Mouse (Mus musculus) kidney, embryonic 15.5 days (tissue): ENCODE data around the gene Fnbp1. TPM values are rescaled to one million over a fixed set of nuclear protein-coding genes. Genes with fewer than 3 reads are reported as not detected.

Experiments
- ATAC-seq: fragments of 200-750 bp; cut with Nextera tagmentation; replicated peaks from 2 replicates; pipeline ENCODE4 v1.8.0; 2017; ENCODE audit warnings: moderate TSS enrichment; ENCODE audit not compliant: low FRiP score
- H3K27ac ChIP-seq: fragments of 300-500 bp; sonication (generic); 2 replicates; pipeline ENCODE4 v1.5.1; 2015; ENCODE audit warnings: mild to moderate bottlenecking, inconsistent platforms
- H3K27me3 ChIP-seq: fragments of 300-500 bp; sonication (generic); 2 replicates; pipeline ENCODE4 v1.6.1; 2015; ENCODE audit warnings: inconsistent platforms
- H3K36me3 ChIP-seq: fragments of 300-500 bp; sonication (generic); 2 replicates; pipeline ENCODE4 v1.6.1; 2015; ENCODE audit warnings: inconsistent platforms
- H3K4me1 ChIP-seq: fragments of 300-500 bp; sonication (generic); 2 replicates; pipeline ENCODE4 v1.6.1; 2015; ENCODE audit warnings: inconsistent platforms
- H3K4me2 ChIP-seq: fragments of 300-500 bp; sonication (generic); 2 replicates; pipeline ENCODE4 v1.6.1; 2015; ENCODE audit warnings: moderate library complexity, mild to moderate bottlenecking, inconsistent platforms
- H3K4me3 ChIP-seq: fragments of 300-500 bp; sonication (generic); replicated peaks from 2 replicates; pipeline ENCODE4 v1.5.1; 2015; ENCODE audit warnings: mild to moderate bottlenecking, inconsistent platforms
- H3K9ac ChIP-seq: fragments of 300-500 bp; sonication (generic); 2 replicates; pipeline ENCODE4 v1.6.1; 2015; ENCODE audit warnings: mild to moderate bottlenecking, inconsistent platforms
- H3K9me3 ChIP-seq: fragments of 300-500 bp; sonication (generic); replicated peaks from 2 replicates; pipeline ENCODE4 v1.6.1; 2016; ENCODE audit warnings: inconsistent platforms
- WGBS: fragments of 180-500 bp; shearing (Covaris S2); methylation state at CpG from one replicate; pipeline ENCODE4 v1.1.7; 2015; ENCODE audit warnings: mixed read lengths; 5-methylcytosine and 5-hydroxymethylcytosine counted together
- polyA plus RNA-seq: library from polyadenylated mRNA; unstranded; fragments of >200 nt; fragmentation: Nextera tagmentation; extraction: Ambion mirVana; gene quantifications from 2 replicates; pipeline ENCODE4 v1.2.1, GENCODE M21; 2015

Gene Fnbp1
- polyA plus RNA-seq, 1 experiment from 2014 or later, result 22.4 TPM

- H3K4me3 ChIP-seq, result no peak overlapping the region
- H3K36me3 ChIP-seq, result no peaks in the 10 kb centered on the region
- no peaks in the 10 kb centered on the region for H3K27me3 ChIP-seq
- ATAC-seq, result no peak
- H3K4me2 ChIP-seq, result no peak overlapping the region
- H3K9ac ChIP-seq, result no peak overlapping the region
- no peaks in the 10 kb centered on the region for H3K9me3 ChIP-seq
- H3K4me1 ChIP-seq, result peaks cover 76% of the 10 kb centered on the region
- H3K27ac ChIP-seq, result peak overlapping the region; percentile 18; the same call in 1 of the 2 replicates
- WGBS, result 60% methylated on average over 4 of the region's 4 CpGs
Observed at GRCm38 (mm10) chr2:31133981-31134380, 7.8 kb downstream of the Fnbp1 start.

DNA sequence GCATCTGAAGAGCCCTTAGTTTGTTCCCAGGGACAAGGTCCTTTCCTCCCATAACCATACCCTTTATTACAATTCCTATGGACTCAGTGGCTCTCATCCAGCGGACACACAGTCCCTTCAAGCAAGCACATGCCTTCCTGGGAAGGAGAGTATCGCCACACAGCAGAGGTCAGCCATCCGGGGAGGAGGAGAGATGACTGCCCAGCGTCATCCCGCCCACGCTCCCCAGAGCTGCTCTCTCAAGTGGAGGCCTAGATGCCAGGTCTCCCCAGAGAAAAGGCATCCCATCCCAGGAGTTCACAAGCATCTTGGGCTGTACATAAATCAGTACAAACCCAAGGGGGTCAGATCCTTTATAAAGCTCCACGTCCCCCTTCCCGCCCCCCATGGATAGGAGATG, 9.1 kb downstream of the Fnbp1 start:
- peak overlapping the region; percentile 48; the same call in 1 of the 2 replicates for H3K27ac ChIP-seq

GRCm38 (mm10) chr2:31130815-31131299, 11.0 kb downstream of the Fnbp1 start:
- Histone ChIP-seq H3K4me2 (no peak overlapping the region), H3K27ac (peak overlapping the region; percentile 64; the same call in 1 of the 2 replicates), H3K27me3 (no peaks in the 10 kb centered on the region), H3K4me1 (peaks cover 75% of the 10 kb centered on the region), H3K9ac (no peak overlapping the region), H3K9me3 (no peaks in the 10 kb centered on the region), H3K4me3 (no peak overlapping the region), H3K36me3 (no peaks in the 10 kb centered on the region)
- ATAC-seq, result no peak
- WGBS, result 68% methylated on average over 8 of the region's 8 CpGs

More for the DNA sequence above, 9.1 kb downstream of the Fnbp1 start:
- H3K4me1 ChIP-seq, result peaks cover 82% of the 10 kb centered on the region
- ATAC-seq, result peak; percentile 61
- H3K4me2 ChIP-seq, result no peak overlapping the region
- H3K27me3 ChIP-seq, result no peaks in the 10 kb centered on the region
- H3K4me3 ChIP-seq, result no peak overlapping the region
- H3K36me3 ChIP-seq, result no peaks in the 10 kb centered on the region
- 33% methylated on average over 8 of the region's 8 CpGs for WGBS
- no peaks in the 10 kb centered on the region for H3K9me3 ChIP-seq
- no peak overlapping the region for H3K9ac ChIP-seq

DNA sequence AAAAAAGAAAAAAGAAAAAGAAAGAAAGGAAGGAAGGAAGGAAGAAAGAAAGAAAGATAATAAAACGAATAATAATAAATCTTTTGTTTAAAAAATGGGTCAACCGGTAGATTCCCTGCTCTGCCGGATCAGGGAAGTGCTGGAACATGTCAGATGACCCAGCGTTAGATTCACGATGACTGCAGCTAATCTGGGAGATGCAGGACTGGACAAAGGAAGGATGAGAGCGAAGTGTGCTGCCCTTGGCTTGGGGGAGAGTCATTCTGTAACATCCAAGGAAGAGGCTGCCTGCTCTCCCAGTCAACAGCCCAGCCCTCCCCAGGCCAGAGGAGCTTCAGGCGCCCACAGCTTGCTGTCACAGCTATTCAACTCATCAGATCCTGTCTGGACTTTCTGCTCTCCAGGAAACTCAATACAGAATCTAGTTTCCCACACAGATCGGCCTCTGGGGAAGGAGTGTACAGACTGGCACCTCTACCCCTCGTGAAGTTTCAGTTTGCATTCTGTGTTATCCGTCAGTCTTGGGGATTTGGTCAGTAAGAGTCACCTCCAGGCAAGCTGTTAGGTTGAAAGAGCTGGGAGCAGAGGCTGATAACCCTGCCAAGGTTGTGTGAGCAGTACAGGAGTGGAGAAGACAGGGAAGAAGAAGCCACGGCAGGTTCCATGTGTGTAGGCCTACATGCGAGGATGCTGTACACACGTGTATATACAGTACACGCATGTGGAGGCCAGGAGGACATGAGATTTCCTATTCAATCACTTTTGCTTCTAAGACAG, 11.9 kb downstream of the Fnbp1 start:
- peaks cover 66% of the 10 kb centered on the region for H3K4me1 ChIP-seq
- no peak overlapping the region for H3K27ac ChIP-seq
- 73% methylated on average over 14 of the region's 14 CpGs for WGBS
- H3K27me3 ChIP-seq, result no peaks in the 10 kb centered on the region
- H3K36me3 ChIP-seq, result no peaks in the 10 kb centered on the region
- no peak for ATAC-seq
- H3K9ac ChIP-seq, result no peak overlapping the region
- no peak overlapping the region for H3K4me2 ChIP-seq
- no peak overlapping the region for H3K4me3 ChIP-seq
- no peaks in the 10 kb centered on the region for H3K9me3 ChIP-seq

GRCm38 (mm10) chr2:31127899-31128298, 13.9 kb downstream of the Fnbp1 start:
- ATAC-seq, result no peak
- no peaks in the 10 kb centered on the region for H3K36me3 ChIP-seq
- no peak overlapping the region for H3K9ac ChIP-seq
- H3K27ac ChIP-seq, result no peak overlapping the region
- H3K27me3 ChIP-seq, result no peaks in the 10 kb centered on the region
- no peak overlapping the region for H3K4me3 ChIP-seq
- peaks cover 48% of the 10 kb centered on the region for H3K4me1 ChIP-seq
- WGBS, result 76% methylated on average over 4 of the region's 4 CpGs
- no peaks in the 10 kb centered on the region for H3K9me3 ChIP-seq
- H3K4me2 ChIP-seq, result no peak overlapping the region

- Histone ChIP-seq H3K27me3 (no peaks in the 10 kb centered on the region), H3K9me3 (no peaks in the 10 kb centered on the region), H3K4me1 (peaks cover 42% of the 10 kb centered on the region), H3K4me3 (no peak overlapping the region), H3K4me2 (no peak overlapping the region), H3K27ac (0 out of 2 replicates have a peak overlapping the region, but pooled peaks have one; percentile 13), H3K36me3 (no peaks in the 10 kb centered on the region), H3K9ac (no peak overlapping the region)
- 0 out of 2 replicates have a peak, but pooled peaks have one; percentile 22 for ATAC-seq
- WGBS, result 42% methylated on average over 7 of the region's 7 CpGs
Observed at GRCm38 (mm10) chr2:31127219-31127618, 14.6 kb downstream of the Fnbp1 start.

DNA sequence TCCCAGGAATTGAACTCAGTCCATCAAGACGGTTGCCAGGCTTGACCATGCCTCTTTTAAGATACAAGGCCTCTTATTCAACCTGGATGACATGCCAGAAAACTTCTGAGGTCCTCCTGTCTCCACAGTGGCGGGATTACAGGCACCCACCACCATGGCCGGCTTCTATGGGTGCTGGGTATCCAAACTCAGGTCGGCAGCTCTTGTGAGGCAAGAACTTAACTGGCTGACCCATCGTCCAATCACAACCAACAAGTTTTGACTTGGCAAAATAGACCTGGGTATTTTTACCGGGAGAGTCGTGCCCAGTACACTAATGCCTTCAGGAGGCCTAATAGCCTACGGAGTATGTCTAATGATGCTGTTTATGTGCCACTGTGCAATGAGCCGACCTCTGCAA, 15.8 kb downstream of the Fnbp1 start:
- H3K27me3 ChIP-seq, result no peaks in the 10 kb centered on the region
- H3K9me3 ChIP-seq, result no peaks in the 10 kb centered on the region
- H3K4me2 ChIP-seq, result no peak overlapping the region
- H3K4me1 ChIP-seq, result peaks cover 34% of the 10 kb centered on the region
- H3K4me3 ChIP-seq, result no peak overlapping the region
- H3K9ac ChIP-seq, result no peak overlapping the region
- WGBS, result 88% methylated on average over 9 of the region's 9 CpGs
- no peaks in the 10 kb centered on the region for H3K36me3 ChIP-seq
- no peak overlapping the region for H3K27ac ChIP-seq
- ATAC-seq, result no peak

- no peak overlapping the region for H3K27ac ChIP-seq
Observed at GRCm38 (mm10) chr2:31125156-31125555, 16.7 kb downstream of the Fnbp1 start.

GRCm38 (mm10) chr2:31124694-31125093, 17.1 kb downstream of the Fnbp1 start:
- Histone ChIP-seq H3K27me3 (no peaks in the 10 kb centered on the region), H3K4me2 (no peak overlapping the region), H3K9me3 (no peaks in the 10 kb centered on the region), H3K9ac (no peak overlapping the region), H3K36me3 (no peaks in the 10 kb centered on the region), H3K27ac (peak overlapping the region; percentile 9; the same call in 1 of the 2 replicates), H3K4me3 (no peak overlapping the region), H3K4me1 (peaks cover 22% of the 10 kb centered on the region)
- WGBS, result 47% methylated on average over 2 of the region's 2 CpGs
- no peak for ATAC-seq

More at GRCm38 (mm10) chr2:31125156-31125555, 16.7 kb downstream of the Fnbp1 start:
- Histone ChIP-seq H3K4me2 (no peak overlapping the region), H3K27me3 (no peaks in the 10 kb centered on the region), H3K36me3 (no peaks in the 10 kb centered on the region), H3K4me1 (peaks cover 27% of the 10 kb centered on the region), H3K4me3 (no peak overlapping the region), H3K9me3 (no peaks in the 10 kb centered on the region), H3K9ac (no peak overlapping the region)
- WGBS, result 58% methylated on average over 7 of the region's 7 CpGs
- ATAC-seq, result no peak

- no peak overlapping the region for H3K4me2 ChIP-seq
- WGBS, result 90% methylated on average over 5 of the region's 5 CpGs
Observed at GRCm38 (mm10) chr2:31123493-31123892, 18.3 kb downstream of the Fnbp1 start.

DNA sequence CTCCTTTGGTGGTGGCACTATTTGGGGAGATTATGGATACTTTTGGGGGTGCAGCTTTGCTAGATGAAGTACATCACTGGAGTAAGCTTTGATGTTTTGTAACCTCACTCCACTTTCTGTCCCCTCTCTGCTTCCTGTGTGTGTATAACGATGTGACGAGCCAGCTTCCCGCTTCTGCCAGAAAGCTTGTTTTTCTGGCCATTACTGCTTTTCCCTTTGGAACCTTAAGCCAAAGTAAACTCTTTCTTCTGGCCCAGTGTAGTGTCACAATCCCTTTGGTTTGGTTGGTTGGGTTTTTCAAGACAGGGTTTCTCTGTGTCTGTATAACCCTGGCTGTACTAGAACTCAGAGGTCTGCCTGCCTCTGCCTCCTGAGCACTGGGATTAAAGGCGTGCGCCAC, 19.0 kb downstream of the Fnbp1 start:
- H3K36me3 ChIP-seq, result no peaks in the 10 kb centered on the region
- no peak for ATAC-seq
- H3K9ac ChIP-seq, result no peak overlapping the region
- no peak overlapping the region for H3K4me2 ChIP-seq
- 82% methylated on average over 5 of the region's 5 CpGs for WGBS
- no peak overlapping the region for H3K4me3 ChIP-seq
- no peaks in the 10 kb centered on the region for H3K27me3 ChIP-seq
- H3K27ac ChIP-seq, result no peak overlapping the region
- peaks cover 17% of the 10 kb centered on the region for H3K4me1 ChIP-seq
- H3K9me3 ChIP-seq, result no peaks in the 10 kb centered on the region

More at GRCm38 (mm10) chr2:31123493-31123892, 18.3 kb downstream of the Fnbp1 start:
- ATAC-seq, result no peak
- H3K4me3 ChIP-seq, result no peak overlapping the region
- H3K9me3 ChIP-seq, result no peaks in the 10 kb centered on the region
- H3K27ac ChIP-seq, result no peak overlapping the region
- no peak overlapping the region for H3K9ac ChIP-seq
- no peaks in the 10 kb centered on the region for H3K36me3 ChIP-seq
- peaks cover 22% of the 10 kb centered on the region for H3K4me1 ChIP-seq
- no peaks in the 10 kb centered on the region for H3K27me3 ChIP-seq

DNA sequence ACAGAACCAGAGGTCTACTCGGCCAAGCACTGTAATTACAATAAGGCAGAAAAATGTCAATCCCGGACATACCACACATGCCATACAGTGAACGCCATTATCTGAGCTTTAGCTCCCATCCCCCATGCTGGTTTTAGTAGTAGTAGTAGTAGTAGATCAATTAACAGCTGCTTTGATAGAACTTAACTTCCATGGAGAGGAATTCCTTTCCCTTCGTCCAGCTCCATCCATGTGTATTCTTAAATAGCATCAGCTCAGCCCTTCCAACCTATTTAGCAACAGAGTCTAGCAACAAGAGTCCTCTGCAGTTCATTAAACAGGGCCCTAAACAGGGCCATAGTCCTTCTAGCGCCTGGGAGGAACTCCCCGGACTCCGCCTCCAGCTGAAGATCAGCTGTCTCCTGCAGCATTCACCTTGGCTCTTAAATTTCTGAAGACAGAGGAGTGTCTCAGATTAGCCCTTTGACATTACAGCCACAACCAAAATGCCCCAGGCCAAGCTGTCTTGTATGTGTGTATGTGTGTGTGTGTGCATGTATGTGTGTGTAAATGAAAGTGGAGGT, 20.6 kb downstream of the Fnbp1 start:
- Histone ChIP-seq H3K4me1 (peaks cover 12% of the 10 kb centered on the region), H3K9ac (no peak overlapping the region), H3K4me3 (no peak overlapping the region), H3K27me3 (no peaks in the 10 kb centered on the region), H3K27ac (no peak overlapping the region), H3K4me2 (no peak overlapping the region), H3K9me3 (no peaks in the 10 kb centered on the region), H3K36me3 (no peaks in the 10 kb centered on the region)
- WGBS, result 70% methylated on average over 7 of the region's 7 CpGs
- no peak for ATAC-seq
